Mouse (Mus musculus) hematopoietic multipotent progenitor cell, adult 10-12 weeks (in vitro differentiated cells): Measurements from ENCODE around the gene Mphosph6. TPM values are rescaled to one million over a fixed set of nuclear protein-coding genes. Genes with fewer than 3 reads are reported as not detected.

ENCODE experiments used
- polyA plus RNA-seq: library from polyadenylated mRNA; stranded (reverse); fragments of >175 nt; gene quantifications from 2 replicates; pipeline ENCODE4 v1.2.3, GENCODE M21; 2012; ENCODE audit warnings: low replicate concordance

Gene Mphosph6
- 2.0 and 4.2 TPM in 2 replicates for polyA plus RNA-seq

GRCm38 (mm10) chr8:117801443-117802298 lies at the start of gene Mphosph6:
Gene Mphosph6, minus strand, starts transcription at chr8:117801943.

Other genes starting within 250 kb of the Mphosph6 start
- gene Sdr42e1, start 128.3 kb downstream of the Mphosph6 start, polyA plus RNA-seq = 0.61 and 1.6 TPM in 2 replicates
- not detected in 2 replicates for gene Hsd17b2, start 100.0 kb downstream of the Mphosph6 start, polyA plus RNA-seq